Mouse (Mus musculus) heart, adult 2 months (tissue): ENCODE measurements around the gene Sh3bgrl3.

Source experiments
- CTCF ChIP-seq: fragments of 200-600 bp; IDR thresholded peaks from 2 replicates; pipeline ENCODE4 v1.8.1; 2022; ENCODE audit warnings: antibody characterized with exemption, mild to moderate bottlenecking, moderate library complexity
- EP300 ChIP-seq: fragments of 200-500 bp; IDR thresholded peaks from 2 replicates; pipeline ENCODE4 v1.6.1; 2011; ENCODE audit warnings: low read depth, low read length, control low read depth; ENCODE audit not compliant: insufficient read depth
- POLR2A ChIP-seq: fragments of 200-500 bp; IDR thresholded peaks from 2 replicates; pipeline ENCODE4 v1.6.1; 2011; ENCODE audit warnings: mild to moderate bottlenecking, low read depth, low read length, control low read depth; ENCODE audit not compliant: insufficient read depth

DNA sequence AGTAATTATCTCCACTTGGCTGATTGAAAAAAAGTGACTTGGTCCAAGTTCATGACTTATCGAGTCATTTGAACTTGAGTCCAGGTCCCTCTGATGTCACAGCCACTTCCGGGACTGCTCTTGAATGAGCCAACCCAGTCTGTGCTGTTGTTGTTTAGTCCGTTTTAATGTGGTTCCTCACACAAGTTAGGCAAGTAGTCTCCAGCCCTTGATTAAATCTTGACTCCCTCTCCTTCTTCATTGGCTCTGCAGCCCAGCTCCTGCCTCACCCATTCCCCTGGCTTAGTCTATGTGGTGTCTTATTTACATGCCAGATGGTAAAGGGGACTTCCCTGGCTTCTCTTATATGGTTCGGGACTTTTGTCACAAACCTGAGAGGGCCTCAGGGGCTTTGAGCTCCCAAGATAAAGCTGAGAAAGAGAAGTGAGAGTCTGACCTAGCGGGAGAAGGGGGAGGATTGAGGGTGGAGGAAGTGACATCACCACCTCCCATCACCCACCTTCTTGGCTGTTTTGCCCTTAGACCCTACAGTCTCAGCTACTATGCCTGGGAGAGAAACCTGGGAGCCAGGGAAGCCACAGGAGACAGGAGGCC is 31.5 kb downstream of the Sh3bgrl3 start:
- no peak for TF ChIP-seq CTCF
- TF ChIP-seq POLR2A = no peak
- TF ChIP-seq EP300 = no peak
